Mouse (Mus musculus) neural tube, embryonic 10.5 days (tissue): Measurements from ENCODE around the gene Zbtb45.

ENCODE experiments used
- DNase-seq: peaks from one replicate; pipeline ENCODE4 v3.0.0-alpha.2; 2017; ENCODE audit warnings: low spot score; ENCODE audit errors: extremely low spot score

Zbtb45 gene

GRCm38 (mm10) chr7:12954896-12955295, 54.9 kb downstream of the Zbtb45 start:
- no peak for DNase-seq
